Mouse (Mus musculus): ENCODE measurements around the gene Ahr. TPM values are rescaled to one million over a fixed set of nuclear protein-coding genes. Genes with fewer than 3 reads are reported as not detected.

The Ahr gene
- 5.2 and 6.8 TPM in 2 replicates for total RNA-seq (2017)

GRCm38 (mm10) chr12:35534754-35535236, at the start of gene Ahr:
Gene Ahr (minus strand): TSS chr12:35535038.
- ATAC-seq (replicated peaks in 1 of 2; ENCODE audit: insufficient read depth in 1 of 2, low FRiP score in 2 of 2, low TSS enrichment in 1 of 2, low read depth in 1 of 2, poor library complexity in 2 of 2, severe bottlenecking in 2 of 2), result peak; percentile 65 to 83

GRCm38 (mm10) chr12:35578826-35579225, 44.0 kb upstream of the Ahr start:
- ATAC-seq (replicated peaks in 1 of 2; ENCODE audit: insufficient read depth in 1 of 2, low FRiP score in 2 of 2, low TSS enrichment in 1 of 2, low read depth in 1 of 2, poor library complexity in 2 of 2, severe bottlenecking in 2 of 2), result peak in 1 of 2 experiments; percentile 56; a peak in 1 of 4 replicates

GRCm38 (mm10) chr12:35576107-35576506, 41.3 kb upstream of the Ahr start:
- no peak for ATAC-seq (replicated peaks in 1 of 2; ENCODE audit: insufficient read depth in 1 of 2, low FRiP score in 2 of 2, low TSS enrichment in 1 of 2, low read depth in 1 of 2, poor library complexity in 2 of 2, severe bottlenecking in 2 of 2)

GRCm38 (mm10) chr12:35573713-35574112, 38.9 kb upstream of the Ahr start:
- ATAC-seq (replicated peaks in 1 of 2; ENCODE audit: insufficient read depth in 1 of 2, low FRiP score in 2 of 2, low TSS enrichment in 1 of 2, low read depth in 1 of 2, poor library complexity in 2 of 2, severe bottlenecking in 2 of 2), result peak; percentile 4 to 25; a peak in 1 of 4 replicates

GRCm38 (mm10) chr12:35562826-35563225, 28.0 kb upstream of the Ahr start:
- no peak for ATAC-seq (replicated peaks in 1 of 2; ENCODE audit: insufficient read depth in 1 of 2, low FRiP score in 2 of 2, low TSS enrichment in 1 of 2, low read depth in 1 of 2, poor library complexity in 2 of 2, severe bottlenecking in 2 of 2)

- no peak for ATAC-seq (replicated peaks in 1 of 2; ENCODE audit: insufficient read depth in 1 of 2, low FRiP score in 2 of 2, low TSS enrichment in 1 of 2, low read depth in 1 of 2, poor library complexity in 2 of 2, severe bottlenecking in 2 of 2)
Measured at GRCm38 (mm10) chr12:35558868-35559267, 24.0 kb upstream of the Ahr start.

GRCm38 (mm10) chr12:35555925-35556324, 21.1 kb upstream of the Ahr start:
- ATAC-seq (replicated peaks in 1 of 2; ENCODE audit: insufficient read depth in 1 of 2, low FRiP score in 2 of 2, low TSS enrichment in 1 of 2, low read depth in 1 of 2, poor library complexity in 2 of 2, severe bottlenecking in 2 of 2), result no peak

- ATAC-seq (replicated peaks in 1 of 2; ENCODE audit: insufficient read depth in 1 of 2, low FRiP score in 2 of 2, low TSS enrichment in 1 of 2, low read depth in 1 of 2, poor library complexity in 2 of 2, severe bottlenecking in 2 of 2), result peak; percentile 72 to 78
Measured at GRCm38 (mm10) chr12:35554309-35554708, 19.5 kb upstream of the Ahr start.

- no peak for ATAC-seq (replicated peaks in 1 of 2; ENCODE audit: insufficient read depth in 1 of 2, low FRiP score in 2 of 2, low TSS enrichment in 1 of 2, low read depth in 1 of 2, poor library complexity in 2 of 2, severe bottlenecking in 2 of 2)
Measured at GRCm38 (mm10) chr12:35553174-35553573, 18.3 kb upstream of the Ahr start.

GRCm38 (mm10) chr12:35550299-35550698, 15.5 kb upstream of the Ahr start:
- ATAC-seq (replicated peaks in 1 of 2; ENCODE audit: insufficient read depth in 1 of 2, low FRiP score in 2 of 2, low TSS enrichment in 1 of 2, low read depth in 1 of 2, poor library complexity in 2 of 2, severe bottlenecking in 2 of 2), result no peak

- no peak for ATAC-seq (replicated peaks in 1 of 2; ENCODE audit: insufficient read depth in 1 of 2, low FRiP score in 2 of 2, low TSS enrichment in 1 of 2, low read depth in 1 of 2, poor library complexity in 2 of 2, severe bottlenecking in 2 of 2)
Measured at GRCm38 (mm10) chr12:35542836-35543235, 8.0 kb upstream of the Ahr start.

- ATAC-seq (replicated peaks in 1 of 2; ENCODE audit: insufficient read depth in 1 of 2, low FRiP score in 2 of 2, low TSS enrichment in 1 of 2, low read depth in 1 of 2, poor library complexity in 2 of 2, severe bottlenecking in 2 of 2), result peak; percentile 46 to 62
Measured at GRCm38 (mm10) chr12:35538843-35539242, 4.0 kb upstream of the Ahr start.

- ATAC-seq (replicated peaks in 1 of 2; ENCODE audit: insufficient read depth in 1 of 2, low FRiP score in 2 of 2, low TSS enrichment in 1 of 2, low read depth in 1 of 2, poor library complexity in 2 of 2, severe bottlenecking in 2 of 2), result peak; percentile 40 to 44
Measured at GRCm38 (mm10) chr12:35534114-35534753, 604 bp downstream of the Ahr start.

GRCm38 (mm10) chr12:35533748-35534113, 1.1 kb downstream of the Ahr start:
- ATAC-seq (replicated peaks in 1 of 2; ENCODE audit: insufficient read depth in 1 of 2, low FRiP score in 2 of 2, low TSS enrichment in 1 of 2, low read depth in 1 of 2, poor library complexity in 2 of 2, severe bottlenecking in 2 of 2), result no peak

GRCm38 (mm10) chr12:35533133-35533532, 1.7 kb downstream of the Ahr start:
- no peak for ATAC-seq (replicated peaks in 1 of 2; ENCODE audit: insufficient read depth in 1 of 2, low FRiP score in 2 of 2, low TSS enrichment in 1 of 2, low read depth in 1 of 2, poor library complexity in 2 of 2, severe bottlenecking in 2 of 2)

- ATAC-seq (replicated peaks in 1 of 2; ENCODE audit: insufficient read depth in 1 of 2, low FRiP score in 2 of 2, low TSS enrichment in 1 of 2, low read depth in 1 of 2, poor library complexity in 2 of 2, severe bottlenecking in 2 of 2), result peak; percentile 44 to 60; a peak in 2 of 4 replicates
Measured at GRCm38 (mm10) chr12:35532151-35532550, 2.7 kb downstream of the Ahr start.

GRCm38 (mm10) chr12:35530587-35530986, 4.3 kb downstream of the Ahr start:
- no peak for ATAC-seq (replicated peaks in 1 of 2; ENCODE audit: insufficient read depth in 1 of 2, low FRiP score in 2 of 2, low TSS enrichment in 1 of 2, low read depth in 1 of 2, poor library complexity in 2 of 2, severe bottlenecking in 2 of 2)

GRCm38 (mm10) chr12:35527429-35527828, 7.4 kb downstream of the Ahr start:
- no peak; a peak in 1 of 4 replicates for ATAC-seq (replicated peaks in 1 of 2; ENCODE audit: insufficient read depth in 1 of 2, low FRiP score in 2 of 2, low TSS enrichment in 1 of 2, low read depth in 1 of 2, poor library complexity in 2 of 2, severe bottlenecking in 2 of 2)

GRCm38 (mm10) chr12:35522585-35523103, 12.2 kb downstream of the Ahr start:
- no peak for ATAC-seq (replicated peaks in 1 of 2; ENCODE audit: insufficient read depth in 1 of 2, low FRiP score in 2 of 2, low TSS enrichment in 1 of 2, low read depth in 1 of 2, poor library complexity in 2 of 2, severe bottlenecking in 2 of 2)
